Mouse (Mus musculus) WW6 (cell line): Measurements from ENCODE around the gene Pdzph1.
A peak's percentile ranks its signal among the peaks of the same experiment; 100 is the strongest.

ENCODE experiments used
- DNase-seq: peaks from one replicate; pipeline ENCODE4 v3.0.0-alpha.2; 2013; ENCODE audit warnings: low read depth, low spot score

Gene Pdzph1

DNA sequence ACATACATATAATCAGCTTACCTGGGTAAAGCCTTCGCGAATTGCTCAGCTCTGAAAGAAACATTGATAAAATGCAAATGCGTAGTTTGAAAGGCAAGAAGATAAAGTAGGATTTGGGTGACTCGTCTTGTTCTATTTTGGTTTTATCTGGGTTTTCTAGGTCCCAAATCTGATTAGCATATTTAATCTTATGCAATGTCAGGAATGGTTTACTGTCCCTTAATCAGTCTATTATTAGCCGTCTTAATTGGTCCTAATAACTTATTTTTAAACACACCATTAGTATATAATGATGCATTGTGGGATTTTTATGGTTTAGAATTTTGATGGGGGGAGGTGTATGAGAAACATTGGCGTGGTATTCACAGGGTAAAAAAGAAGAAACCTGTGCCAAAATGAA lies at the start of gene Pdzph1:
Gene Pdzph1 (minus strand): TSS at position 101 of the 400 bp plus-strand sequence.
- DNase-seq: no peak

DNA sequence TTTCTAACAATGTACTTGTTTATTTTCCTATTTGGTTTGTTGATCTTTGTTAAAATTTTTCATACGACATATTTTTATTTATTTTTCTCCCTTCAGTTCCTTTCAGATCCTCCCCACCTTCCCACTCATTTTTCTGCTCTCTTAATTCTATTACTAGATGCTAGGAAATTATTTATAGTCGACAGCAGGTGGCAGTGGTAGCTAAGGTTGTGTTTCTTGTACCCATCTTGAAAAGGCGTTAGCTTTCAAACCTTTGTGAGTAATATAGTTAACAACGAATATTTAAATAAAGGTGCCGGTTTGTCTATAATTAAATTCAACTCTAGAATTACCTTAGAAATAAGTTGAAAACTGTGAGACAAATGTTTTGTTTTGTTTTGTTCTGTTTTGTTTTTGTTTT lies 48.6 kb upstream of the Pdzph1 start:
- no peak for DNase-seq

DNA sequence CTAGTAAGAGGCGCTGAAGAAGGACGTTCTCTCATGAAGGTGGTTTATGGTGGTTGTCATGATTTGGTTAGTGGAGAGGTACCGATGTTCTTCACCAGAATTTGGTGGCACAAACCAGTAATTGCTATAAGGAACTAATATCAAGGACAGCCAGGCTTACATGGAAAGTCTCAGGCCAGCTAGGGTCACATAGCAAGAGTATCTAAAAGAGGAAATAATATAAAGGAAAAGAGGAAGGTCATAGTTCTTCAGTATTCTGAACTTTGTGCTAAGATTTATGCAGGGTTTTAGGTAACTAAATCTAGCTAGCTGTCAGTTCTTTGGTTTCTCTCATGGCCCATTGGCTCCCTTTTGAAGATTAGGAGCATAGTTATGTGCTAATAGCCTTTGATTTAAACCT lies 42.3 kb upstream of the Pdzph1 start:
- no peak for DNase-seq

DNA sequence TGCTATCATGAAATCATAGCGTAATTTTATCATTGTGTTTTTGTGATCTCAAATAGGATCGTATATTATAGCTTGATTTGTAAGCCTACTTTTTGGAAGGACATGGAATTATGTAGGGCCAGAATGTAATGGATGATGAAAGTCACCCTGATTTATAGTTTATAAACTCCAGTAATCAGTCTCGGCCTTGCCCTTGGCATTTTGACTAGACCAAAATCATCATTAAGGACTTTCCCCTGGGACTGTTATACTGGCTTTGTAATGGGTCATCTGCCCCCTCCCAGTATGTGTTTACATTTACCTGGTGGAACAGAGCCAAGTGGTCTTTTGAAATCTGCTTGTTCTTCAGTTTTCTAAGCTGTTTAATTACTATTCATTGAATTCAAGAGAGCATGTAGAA lies 35.2 kb upstream of the Pdzph1 start:
- DNase-seq: no peak

DNA sequence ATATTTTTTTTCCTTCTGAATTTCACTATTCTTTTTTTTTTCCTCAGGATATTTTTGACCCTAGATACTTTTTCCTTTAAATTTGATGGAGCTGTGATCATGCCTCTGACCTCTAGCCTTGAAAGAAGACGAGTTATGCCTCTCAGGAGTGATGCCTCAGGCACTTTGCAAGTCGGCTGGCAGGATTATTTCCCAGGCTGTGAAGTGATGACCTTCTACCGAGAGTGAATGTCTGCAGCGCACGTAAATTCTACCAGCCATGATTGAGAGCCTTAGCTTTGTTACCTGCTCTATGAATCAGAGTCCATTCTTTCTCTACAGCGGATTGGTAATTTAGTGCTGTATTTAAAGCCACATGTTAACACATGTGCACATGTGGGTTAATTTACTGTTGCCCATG lies 33.3 kb upstream of the Pdzph1 start:
- no peak for DNase-seq

DNA sequence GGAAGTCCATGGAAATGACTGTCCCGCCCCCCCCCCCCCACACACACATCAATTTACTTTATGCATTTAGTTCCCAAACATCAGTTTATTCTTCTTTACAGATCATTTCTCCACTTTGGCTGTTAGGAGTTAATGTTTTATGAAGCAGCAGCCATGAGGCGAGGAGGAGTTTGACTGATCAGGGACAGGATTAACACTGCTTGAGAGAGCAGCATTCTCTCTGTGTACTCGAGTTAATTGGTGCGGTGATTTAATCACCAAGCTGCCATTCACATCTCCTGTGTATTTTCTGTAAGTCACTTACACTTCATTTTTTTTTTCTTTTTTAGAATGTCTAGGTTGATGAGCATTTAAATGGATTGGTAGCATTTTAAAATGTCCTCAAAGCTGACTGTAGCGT lies 32.8 kb upstream of the Pdzph1 start:
- no peak for DNase-seq

DNA sequence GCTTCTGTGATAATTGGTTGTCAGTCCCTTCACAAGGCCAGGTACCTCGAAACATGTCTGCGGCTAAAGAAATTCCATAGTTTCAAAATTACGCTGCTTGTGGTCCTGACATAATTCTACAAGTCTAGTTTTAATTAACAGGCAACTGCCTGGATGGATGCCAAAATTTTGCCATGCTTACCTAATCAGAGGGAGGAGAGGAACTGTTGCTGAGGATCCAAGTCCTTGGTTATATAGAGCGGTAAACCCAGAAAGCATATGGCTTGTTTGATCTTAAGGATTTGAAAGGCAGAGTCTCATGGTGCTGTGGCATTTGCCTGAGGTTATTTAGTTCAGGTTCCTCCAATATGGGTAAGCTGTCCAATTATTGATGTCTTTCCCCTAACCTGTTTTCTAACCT lies 27.5 kb upstream of the Pdzph1 start:
- no peak for DNase-seq

DNA sequence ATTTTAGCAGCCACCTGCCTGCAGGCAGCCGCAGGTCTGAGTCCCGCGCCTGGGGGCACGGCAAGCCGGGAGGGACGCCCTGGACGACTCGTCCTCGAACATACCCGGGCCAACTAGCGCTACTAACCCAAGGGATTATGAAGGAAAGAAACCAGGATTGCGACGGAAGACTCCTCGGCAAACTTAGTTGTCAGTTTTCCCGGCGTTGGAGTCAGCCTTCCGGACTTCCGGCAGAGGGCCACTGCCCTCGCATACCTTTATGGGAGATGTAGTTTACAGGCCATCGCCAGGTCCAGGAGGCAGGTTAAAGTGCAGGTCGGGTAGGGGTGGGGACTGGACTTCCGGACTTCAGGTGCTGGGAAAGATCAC lies 21.9 kb upstream of the Pdzph1 start, which contains the start of gene Nudt12:
Gene Nudt12 (minus strand): TSS at position 282 of the 369 bp plus-strand sequence.
- peak; percentile 28 for DNase-seq

DNA sequence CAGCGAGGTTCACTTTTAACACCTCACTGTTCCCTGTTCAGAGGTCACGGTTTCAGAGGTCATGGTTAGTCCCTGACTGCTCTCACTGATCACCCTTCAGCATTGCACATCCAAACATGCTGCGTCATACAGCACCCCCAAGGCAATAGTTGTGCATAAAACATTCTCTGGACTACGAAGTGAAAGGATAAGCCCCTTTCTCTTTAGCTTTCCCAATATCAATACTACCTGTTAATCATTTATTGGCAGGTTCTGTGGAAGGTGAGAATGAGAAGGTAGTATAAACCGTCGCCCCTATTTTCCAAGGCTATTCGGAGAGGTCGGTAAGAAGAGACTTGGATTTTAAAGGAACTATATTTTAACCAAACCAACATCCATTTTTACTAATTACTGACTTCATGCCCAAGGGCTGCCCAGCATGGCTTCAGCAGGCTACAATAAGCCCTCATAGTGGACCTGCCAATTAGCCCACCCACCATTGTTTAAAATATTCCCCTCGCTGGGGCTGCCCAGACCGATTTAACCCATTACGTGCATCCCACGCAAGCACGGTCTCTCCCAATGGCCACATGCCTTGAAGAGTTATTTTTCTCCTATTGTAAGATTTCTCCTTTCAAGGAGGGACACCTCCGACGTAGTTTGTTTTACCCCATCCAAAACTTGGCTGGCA lies 21.4 kb upstream of the Pdzph1 start:
- DNase-seq: no peak

DNA sequence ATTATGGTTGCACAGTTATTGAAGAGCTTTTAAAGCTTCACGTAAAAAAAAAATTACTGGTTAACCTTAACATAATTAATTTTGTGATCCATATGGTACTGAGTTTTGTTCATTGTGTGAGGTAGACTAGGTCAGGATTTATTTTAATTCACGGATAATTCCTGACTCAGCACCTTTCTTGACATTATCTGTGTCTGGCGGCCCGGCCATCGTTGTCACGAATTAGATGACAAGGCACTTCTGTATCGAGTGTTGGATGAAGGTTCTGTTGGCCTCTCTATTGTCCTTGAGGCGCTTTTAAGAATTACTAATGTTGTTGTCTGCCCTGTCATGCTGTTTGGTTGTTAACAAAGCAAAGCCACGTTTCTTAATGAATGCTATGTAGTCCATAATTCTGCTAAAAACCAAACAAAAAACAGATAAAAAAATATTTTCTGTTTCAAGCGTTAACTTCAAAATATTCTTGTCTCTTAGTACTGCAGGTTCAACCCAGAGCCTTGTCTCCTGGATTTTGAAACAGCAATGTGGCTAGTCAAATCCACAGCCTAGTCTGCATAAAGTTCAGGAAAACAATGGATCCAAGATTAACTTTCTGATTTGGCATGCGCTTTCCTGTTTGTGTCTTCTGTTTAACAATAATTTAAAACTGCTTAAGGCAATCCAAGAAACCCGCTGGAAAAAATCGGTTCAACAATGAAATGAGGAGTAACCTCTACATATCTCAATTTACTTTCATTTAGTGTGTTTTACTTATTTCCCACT lies 20.6 kb upstream of the Pdzph1 start:
- no peak for DNase-seq

DNA sequence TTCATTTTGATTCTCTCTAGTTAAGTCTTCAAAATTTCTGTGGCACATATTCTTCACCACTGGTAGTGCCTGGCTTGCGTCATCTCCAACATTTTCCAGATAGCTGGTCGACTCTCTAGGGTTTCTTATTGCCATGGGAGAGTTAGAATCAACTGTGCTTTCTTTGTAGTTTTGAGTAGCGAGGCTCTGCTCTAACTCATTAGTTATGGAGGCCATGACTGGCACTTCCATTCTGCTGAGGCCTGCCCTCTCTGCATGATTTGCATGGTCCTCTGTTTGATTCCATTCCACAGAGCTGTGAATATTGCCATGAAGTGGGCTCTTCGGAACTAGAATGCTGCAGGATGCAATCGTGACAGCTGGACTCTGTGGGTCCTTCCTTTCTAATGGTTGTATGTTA lies 17.9 kb downstream of the Pdzph1 start:
- DNase-seq: no peak

DNA sequence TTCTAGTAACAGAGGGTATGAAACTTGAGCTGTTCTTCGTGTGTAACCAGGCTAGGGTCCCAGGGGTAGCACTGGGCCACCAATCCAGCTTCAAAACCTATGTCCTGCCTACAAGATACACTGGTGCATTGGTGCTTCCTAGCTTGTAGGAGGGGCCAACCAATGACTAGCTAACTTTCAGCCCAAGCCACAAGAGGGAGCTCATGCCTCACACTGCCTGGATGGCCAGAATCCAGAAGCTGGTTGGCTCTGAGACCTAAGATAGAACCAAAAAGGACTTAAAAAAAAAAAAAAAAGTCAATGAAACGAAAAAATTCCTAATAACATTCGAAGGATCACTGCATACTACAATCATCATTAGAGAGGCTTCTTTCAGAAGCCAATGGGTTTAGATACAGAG lies 31.3 kb downstream of the Pdzph1 start:
- peak; percentile 4 for DNase-seq

DNA sequence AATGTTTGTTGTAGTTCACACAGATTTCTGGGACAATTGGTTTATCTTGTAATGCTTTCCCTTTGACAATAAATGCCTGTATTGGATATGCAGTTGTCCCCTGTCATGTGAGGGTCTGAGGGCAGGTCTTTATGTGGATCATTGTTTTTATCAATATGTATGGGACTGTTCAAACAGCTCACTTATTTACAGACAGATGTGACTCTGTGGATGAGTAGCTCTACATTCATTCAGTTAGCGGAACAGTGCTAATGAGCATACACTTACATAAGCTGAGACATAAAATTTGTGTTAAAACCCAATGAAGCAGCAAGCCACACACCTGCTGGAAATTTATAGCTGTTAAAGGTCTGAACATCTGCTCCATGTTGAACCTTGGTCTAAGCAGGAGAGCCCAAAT lies 34.1 kb downstream of the Pdzph1 start:
- DNase-seq: no peak

DNA sequence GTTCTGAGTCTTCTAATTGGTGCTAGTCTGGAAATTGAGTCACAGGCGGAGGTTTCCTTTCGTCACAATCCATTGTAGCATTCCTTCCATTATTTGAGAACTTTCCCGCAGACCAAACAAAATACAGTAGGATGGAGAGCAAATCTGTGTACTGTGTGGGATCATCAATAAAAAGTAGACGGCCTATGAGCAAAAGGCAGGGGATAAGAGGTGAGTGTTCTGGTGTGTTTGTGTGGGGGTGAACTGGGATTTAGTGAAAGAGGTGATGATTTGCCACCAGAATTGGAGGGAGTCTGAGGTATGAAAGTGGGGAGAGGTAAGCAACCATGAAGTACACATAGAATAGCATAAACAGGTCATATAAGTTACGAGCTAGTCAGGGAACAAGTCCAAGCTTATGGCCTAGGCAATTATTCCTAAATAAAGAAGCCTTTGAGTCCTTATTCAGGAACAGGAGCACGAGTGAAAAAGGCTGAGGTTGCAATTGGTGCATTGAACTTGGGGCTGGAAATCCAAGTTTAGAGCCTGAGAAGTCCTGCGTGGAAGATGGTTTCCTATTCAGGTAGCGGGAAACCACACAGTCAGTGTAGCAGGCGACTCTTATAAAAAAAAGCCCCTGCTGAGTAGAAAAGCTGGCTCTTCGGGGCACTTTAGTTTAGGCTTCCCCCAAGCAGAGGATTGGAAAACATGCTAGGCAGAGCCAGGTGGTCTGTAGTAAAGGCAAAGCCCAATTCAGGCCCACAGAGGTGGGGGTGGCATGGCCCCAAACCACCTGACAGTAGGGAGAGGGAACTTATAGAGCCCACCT lies 48.0 kb downstream of the Pdzph1 start:
- DNase-seq: no peak

DNA sequence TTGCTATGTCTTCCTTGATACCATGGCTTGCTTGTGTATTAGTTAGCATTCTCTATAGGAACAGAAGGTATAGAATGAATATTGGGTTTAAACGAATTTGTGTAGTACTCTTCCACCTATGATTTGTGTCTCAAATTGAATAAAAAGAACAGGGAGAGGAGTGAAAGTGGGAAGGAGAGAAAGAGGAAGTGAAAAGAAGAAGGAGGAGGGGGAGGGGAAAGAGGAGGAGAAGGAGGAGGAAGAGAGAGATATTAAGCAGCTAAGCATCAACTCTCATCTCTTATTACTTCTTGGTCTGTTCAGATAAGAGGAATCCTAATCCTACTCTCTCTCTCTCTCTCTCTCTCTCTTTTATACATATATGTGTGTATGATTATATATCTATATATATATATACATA lies 52.6 kb downstream of the Pdzph1 start:
- DNase-seq: no peak

DNA sequence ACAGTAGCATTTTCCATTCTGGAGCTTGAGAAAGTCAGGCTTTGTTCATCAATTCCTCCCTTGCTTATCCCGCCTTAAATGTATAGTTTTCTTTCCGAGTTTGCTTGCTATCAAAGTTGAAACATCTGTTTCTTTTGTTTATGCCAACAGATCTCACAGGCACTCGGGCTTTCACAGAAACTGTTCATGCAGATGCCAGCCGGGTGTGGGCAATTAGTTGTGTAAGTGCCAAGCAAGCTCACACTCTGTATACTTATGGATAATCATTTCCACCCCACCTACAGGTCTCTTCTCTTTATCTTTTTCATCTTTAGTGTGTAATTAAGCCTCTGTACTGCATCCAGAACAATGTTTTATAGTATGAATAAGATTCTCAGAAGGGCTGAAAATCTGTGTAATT lies 53.6 kb downstream of the Pdzph1 start:
- no peak for DNase-seq

DNA sequence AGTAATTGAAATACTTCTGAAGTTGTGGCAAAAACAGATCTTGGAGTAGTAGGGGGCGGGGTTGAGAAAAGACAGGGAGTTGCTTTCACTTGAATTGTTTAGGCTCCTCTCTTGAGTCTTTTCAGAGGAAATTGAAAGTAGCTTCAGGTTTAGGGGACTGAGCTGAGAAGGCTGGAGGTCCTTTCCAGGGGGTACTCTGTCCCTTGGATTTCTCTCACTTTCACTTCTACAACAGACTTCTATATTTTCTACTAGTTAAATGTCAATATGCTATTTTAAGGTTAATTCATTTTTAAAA lies 58.2 kb downstream of the Pdzph1 start:
- peak; percentile 22 for DNase-seq

DNA sequence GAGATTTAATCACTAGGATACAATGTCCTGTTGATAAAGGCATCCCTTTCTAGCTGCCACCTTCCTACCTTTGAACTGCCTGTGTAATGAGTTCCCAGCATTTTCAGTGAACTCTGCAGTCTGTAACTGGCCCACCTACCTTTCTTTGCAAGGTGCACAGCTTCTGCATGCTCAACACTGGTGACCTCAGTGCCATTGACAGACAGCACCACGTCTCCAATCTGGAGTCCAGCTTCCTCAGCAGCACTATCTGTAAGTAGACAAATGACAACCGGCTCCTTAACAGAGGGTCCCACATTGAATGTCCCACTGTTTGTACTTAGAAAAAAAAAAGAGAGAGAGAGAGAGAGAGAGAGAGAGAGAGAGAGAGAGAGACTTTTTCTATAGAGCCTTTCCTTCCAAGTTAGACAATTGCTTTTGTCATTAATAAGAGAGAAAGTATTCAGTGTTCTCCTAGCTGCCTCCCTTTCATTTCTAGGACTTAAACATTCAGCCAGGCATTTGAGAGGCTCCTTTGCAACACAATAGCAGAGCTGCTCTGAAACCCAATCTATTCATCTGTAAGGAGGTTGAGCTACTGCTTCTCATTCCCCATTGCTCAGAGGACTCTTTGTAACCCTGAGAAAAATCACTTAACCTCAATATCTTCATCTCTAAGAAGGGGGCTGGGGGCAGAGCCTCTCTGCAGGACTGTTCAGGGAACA lies 58.7 kb downstream of the Pdzph1 start:
- DNase-seq: peak; percentile 18

DNA sequence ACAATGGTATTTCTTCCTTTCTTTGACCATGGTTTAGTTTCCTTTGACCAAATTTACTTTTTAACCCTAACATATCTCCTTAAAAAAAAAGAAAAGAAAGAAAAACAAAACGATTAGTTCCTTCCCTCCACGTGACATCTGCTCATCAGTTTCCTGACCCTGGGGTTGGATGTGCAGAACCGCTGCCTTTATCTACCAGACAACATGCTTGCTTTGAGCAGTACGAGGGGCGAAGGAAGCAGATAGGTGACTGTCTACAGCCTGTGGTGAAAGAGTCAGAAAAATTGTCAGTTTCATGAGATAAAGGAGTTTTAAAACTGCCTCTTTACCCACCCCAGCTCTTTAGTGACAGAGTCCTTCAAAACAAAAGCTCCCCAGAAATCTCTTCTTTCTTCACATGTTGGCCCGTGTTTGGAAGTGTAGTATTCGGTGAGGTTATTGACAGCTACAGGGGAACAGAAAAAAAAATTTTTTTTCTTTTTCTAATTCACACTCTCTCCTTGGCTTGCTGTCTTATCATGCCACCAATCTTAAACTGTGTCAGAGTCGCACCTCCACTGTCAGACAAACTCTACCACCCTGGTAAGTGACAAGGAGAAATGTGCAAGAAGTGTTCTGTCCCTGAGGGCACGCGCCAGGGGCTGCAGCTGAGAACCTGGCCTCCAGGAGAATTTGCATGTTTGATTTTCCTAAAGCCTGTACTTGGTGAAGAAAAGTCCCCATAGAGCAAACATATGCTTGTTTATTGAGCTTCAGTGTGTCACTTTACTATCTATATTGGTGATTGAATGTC lies 66.2 kb downstream of the Pdzph1 start:
- DNase-seq: no peak

DNA sequence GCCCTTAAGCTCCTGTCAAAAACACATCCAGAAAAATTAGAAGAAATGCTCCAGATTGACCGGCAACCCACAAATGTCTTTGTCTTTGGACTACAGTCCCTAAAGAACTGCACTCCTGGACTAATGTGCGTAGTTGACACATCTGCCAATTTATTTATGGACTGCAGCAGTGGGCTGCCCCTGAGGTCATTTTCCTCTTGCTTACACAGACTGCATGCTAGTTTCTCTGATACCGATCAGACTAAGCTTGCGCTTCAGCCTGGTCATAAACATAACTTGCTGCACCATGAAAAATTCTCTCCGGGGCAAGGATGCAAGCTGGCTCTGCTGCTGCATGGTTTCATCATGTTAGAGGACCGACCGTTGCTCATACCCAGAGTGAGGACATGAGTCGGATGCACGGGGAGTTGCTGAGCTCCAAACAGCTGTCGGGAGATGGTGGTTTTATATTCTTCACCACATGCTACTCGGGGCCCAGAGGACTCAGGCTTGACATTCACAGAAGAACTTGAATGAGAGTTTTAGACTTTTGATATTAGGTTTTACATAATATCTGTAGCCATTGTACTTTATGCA lies 67.2 kb downstream of the Pdzph1 start:
- no peak for DNase-seq

DNA sequence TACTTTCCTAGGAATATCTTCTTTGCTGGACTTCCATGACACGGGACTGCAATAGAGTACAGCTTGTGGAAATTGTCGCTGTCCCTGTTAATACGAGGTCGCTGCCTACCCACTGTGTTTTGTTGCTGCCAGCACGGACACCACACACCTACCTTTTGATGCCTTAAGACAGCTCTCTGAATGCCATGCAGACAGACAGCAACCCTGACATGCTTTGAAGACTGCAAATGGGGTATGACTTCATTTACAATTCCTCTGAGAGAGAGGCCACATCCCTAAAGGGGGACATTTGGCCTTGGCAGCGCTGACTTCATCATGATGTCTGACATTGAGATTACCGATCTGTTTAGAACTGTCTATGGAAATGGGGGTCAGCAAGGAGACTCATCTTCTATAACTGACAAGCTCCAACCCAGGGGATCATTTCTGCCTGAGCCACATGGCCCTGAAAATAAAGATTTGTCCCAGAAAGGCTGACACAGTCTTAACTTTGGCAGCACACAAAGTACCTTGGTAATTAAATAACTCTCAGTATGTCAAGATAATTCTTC lies 67.8 kb downstream of the Pdzph1 start:
- DNase-seq: no peak
